Mouse (Mus musculus) CH12.LX (cell line): Measurements from ENCODE around the gene Tmem150c. TPM values are rescaled to one million over a fixed set of nuclear protein-coding genes. Genes with fewer than 3 reads are reported as not detected.

ENCODE experiments used
- DNase-seq: peaks from one replicate; pipeline ENCODE4 v3.0.0-alpha.2; 2013; ENCODE audit errors: extremely low read depth
- H3K27ac ChIP-seq: 2 replicates; pipeline ENCODE4 v1.5.1; 2012; ENCODE audit warnings: low read depth, mild to moderate bottlenecking, control low read depth, moderate library complexity; ENCODE audit not compliant: insufficient read depth
- H3K27me3 ChIP-seq: replicated peaks from 2 replicates; pipeline ENCODE3; 2012; ENCODE audit warnings: inconsistent platforms
- H3K36me3 ChIP-seq, 2 experiments: replicated peaks in 1 of 2; 2 replicates each; pipeline versions ENCODE3 to v1.6.1; 2012; ENCODE audit warnings: inconsistent platforms in 1 of 2, low read length in 1 of 2, mild to moderate bottlenecking in 1 of 2, mixed read lengths in 1 of 2, moderate library complexity in 1 of 2; ENCODE audit not compliant: control insufficient read depth in 1 of 2, insufficient read depth in 1 of 2
- H3K4me1 ChIP-seq, 2 experiments: 2 replicates each; pipeline ENCODE4 v1.6.1; 2012; ENCODE audit warnings: inconsistent platforms in 1 of 2, moderate library complexity in 1 of 2; ENCODE audit not compliant: insufficient read depth in 2 of 2, control insufficient read depth in 1 of 2
- H3K4me2 ChIP-seq: 2 replicates; pipeline ENCODE4 v1.6.1; 2012; ENCODE audit warnings: low read depth, mild to moderate bottlenecking, control low read depth; ENCODE audit not compliant: poor library complexity, insufficient read depth, severe bottlenecking
- H3K4me3 ChIP-seq, 3 experiments: fragments of 150-350 bp in 1 of 3; sonication (generic) in 1 of 3; replicated peaks in 1 of 3; 2 replicates each; pipeline versions ENCODE3 to v1.5.1; 2011 to 2012; ENCODE audit warnings: low read depth in 2 of 3, low read length in 2 of 3, mild to moderate bottlenecking in 2 of 3, moderate library complexity in 2 of 3, control low read depth in 1 of 3, improper control_type of control experiment in 1 of 3, inconsistent platforms in 1 of 3, mixed read lengths in 1 of 3; ENCODE audit not compliant: poor library complexity in 1 of 3
- H3K79me2 ChIP-seq: replicated peaks from 2 replicates; pipeline ENCODE4 v1.6.1; 2012; ENCODE audit warnings: mild to moderate bottlenecking, moderate library complexity; ENCODE audit not compliant: control insufficient read depth, poor library complexity, insufficient read depth, severe bottlenecking; ENCODE audit errors: extremely low read depth
- H3K9ac ChIP-seq: 2 replicates; pipeline ENCODE4 v1.6.1; 2012; ENCODE audit warnings: low read depth, mild to moderate bottlenecking, control low read depth, moderate library complexity; ENCODE audit not compliant: insufficient read depth
- H3K9me3 ChIP-seq: replicated peaks from 2 replicates; pipeline ENCODE3; 2012; ENCODE audit warnings: low read length, inconsistent platforms, mixed read lengths
- BHLHE40 ChIP-seq: IDR thresholded peaks from 2 replicates; pipeline ENCODE4 v1.6.1; 2011; ENCODE audit warnings: mild to moderate bottlenecking, low read depth, low read length, improper control_type of control experiment
- CHD1 ChIP-seq: IDR thresholded peaks from 2 replicates; pipeline ENCODE4 v1.6.1; 2012; ENCODE audit warnings: low read depth, low read length, improper control_type of control experiment, inconsistent platforms
- E2F4 ChIP-seq: IDR thresholded peaks from 2 replicates; pipeline ENCODE4 v1.6.1; 2011; ENCODE audit warnings: low read depth, low read length, improper control_type of control experiment; ENCODE audit not compliant: insufficient replicate concordance
- ETS1 ChIP-seq: conservative IDR thresholded peaks from 2 replicates; pipeline ENCODE4 v1.6.1; 2012; ENCODE audit warnings: low read depth, mild to moderate bottlenecking, inconsistent platforms, low read length, improper control_type of control experiment, moderate library complexity
- IRF4 ChIP-seq: IDR thresholded peaks from 2 replicates; pipeline ENCODE4 v1.6.1; 2014; ENCODE audit warnings: low read depth, mild to moderate bottlenecking, inconsistent platforms, low read length, improper control_type of control experiment
- JUN ChIP-seq: IDR thresholded peaks from 2 replicates; pipeline ENCODE4 v1.6.1; 2011; ENCODE audit warnings: low read depth, mild to moderate bottlenecking, low read length, improper control_type of control experiment, moderate library complexity; ENCODE audit not compliant: insufficient read depth
- MAFK ChIP-seq: IDR thresholded peaks from 2 replicates; pipeline ENCODE4 v1.6.1; 2011; ENCODE audit warnings: low read length, improper control_type of control experiment; ENCODE audit not compliant: insufficient replicate concordance
- MAZ ChIP-seq: IDR thresholded peaks from 2 replicates; pipeline ENCODE4 v1.6.1; 2012; ENCODE audit warnings: low read depth, mild to moderate bottlenecking, inconsistent platforms, low read length, improper control_type of control experiment, moderate library complexity
- MEF2A ChIP-seq: IDR thresholded peaks from 2 replicates; pipeline ENCODE4 v1.6.1; 2014; ENCODE audit warnings: low read depth, mild to moderate bottlenecking, inconsistent platforms, low read length, improper control_type of control experiment, borderline replicate concordance
- PAX5 ChIP-seq: IDR thresholded peaks from 2 replicates; pipeline ENCODE4 v1.6.1; 2012; ENCODE audit warnings: low read length, inconsistent platforms, mixed read lengths
- POLR2AphosphoS2 ChIP-seq: IDR thresholded peaks from 2 replicates; pipeline ENCODE4 v1.6.1; 2011; ENCODE audit warnings: low read depth, low read length, improper control_type of control experiment
- RAD21 ChIP-seq: IDR thresholded peaks from 2 replicates; pipeline ENCODE4 v1.6.1; 2011; ENCODE audit warnings: low read depth, mild to moderate bottlenecking, low read length, improper control_type of control experiment, moderate library complexity
- RCOR1 ChIP-seq: conservative IDR thresholded peaks from 2 replicates; pipeline ENCODE4 v1.6.1; 2012; ENCODE audit warnings: low read depth, mild to moderate bottlenecking, inconsistent platforms, low read length, improper control_type of control experiment
- SMC3 ChIP-seq: IDR thresholded peaks from 2 replicates; pipeline ENCODE4 v1.6.1; 2011; ENCODE audit warnings: low read depth, low read length, improper control_type of control experiment
- UBTF ChIP-seq: IDR thresholded peaks from 2 replicates; pipeline ENCODE4 v1.6.1; 2012; ENCODE audit warnings: low read depth, mild to moderate bottlenecking, inconsistent platforms, low read length, improper control_type of control experiment, moderate library complexity
- USF1 ChIP-seq: IDR thresholded peaks from 2 replicates; pipeline ENCODE4 v1.6.1; 2014; ENCODE audit warnings: low read depth, mild to moderate bottlenecking, inconsistent platforms, low read length, improper control_type of control experiment
- USF2 ChIP-seq: conservative IDR thresholded peaks from 2 replicates; pipeline ENCODE4 v1.6.1; 2011; ENCODE audit warnings: low read depth, low read length, improper control_type of control experiment
- ZC3H11A ChIP-seq: IDR thresholded peaks from 2 replicates; pipeline ENCODE4 v1.6.1; 2012; ENCODE audit warnings: low read depth, mild to moderate bottlenecking, inconsistent platforms, low read length, improper control_type of control experiment
- ZKSCAN1 ChIP-seq: IDR thresholded peaks from 2 replicates; pipeline ENCODE4 v1.6.1; 2012; ENCODE audit warnings: low read depth, inconsistent platforms, low read length, improper control_type of control experiment, borderline replicate concordance
- ZNF384 ChIP-seq: IDR thresholded peaks from 2 replicates; pipeline ENCODE4 v1.6.1; 2012; ENCODE audit warnings: low read depth, low read length, improper control_type of control experiment, inconsistent platforms
- dilution Hi-C: fragments of 300-500 bp; cut with MboI; formaldehyde crosslinking; loops from 2 replicates; pipeline ENCODE4 v1.14.3; 2020; ENCODE audit warnings: low sequenced_read_pairs; ENCODE audit not compliant: extremely low pct_unique_long_range_greater_than_20kb, extremely low pct_ligation_motif_present
- in situ Hi-C: fragments of 300-500 bp; cut with MboI; formaldehyde crosslinking; loops from 3 replicates; pipeline ENCODE4 v1.14.3; 2019; ENCODE audit warnings: low sequenced_read_pairs, low pct_ligation_motif_present, low pct_unique_long_range_greater_than_20kb, mixed read lengths
- polyA plus RNA-seq: library from polyadenylated mRNA; unstranded; fragments of >175 nt; gene quantifications from 2 replicates; pipeline ENCODE4 v1.2.1, GENCODE M21; 2012; ENCODE audit warnings: low read depth; ENCODE audit not compliant: insufficient read length
- total RNA-seq, 2 experiments: library from RNA; depleted of rRNA; stranded (reverse); fragments of 300-350 nt in 1 of 2; fragments of >200 nt in 1 of 2; gene quantifications; 2 replicates each; pipeline ENCODE4 v1.2.3; 2012 to 2014

Gene Tmem150c
- total and polyA plus RNA-seq, 3 experiments = not detected

GRCm38 (mm10) chr5:100042467-100042866, 117.1 kb downstream of the Tmem150c start:
- Histone ChIP-seq H3K27ac (no peak overlapping the region), H3K9ac (no peak overlapping the region), H3K79me2 (peaks cover 62% of the 10 kb centered on the region), H3K4me2 (no peak overlapping the region), H3K27me3 (no peaks in the 10 kb centered on the region), H3K4me1 (peaks cover 0 to 36% of the 10 kb centered on the region in 2 experiments; a peak in 2 of 4 replicates), H3K9me3 (no peaks in the 10 kb centered on the region), H3K4me3 (no peak overlapping the region), H3K36me3 (peaks cover 0 to 48% of the 10 kb centered on the region in 2 experiments)
- in situ Hi-C loops = no loop called here
- dilution Hi-C loops = no loop called here
- DNase-seq = no peak
- TF ChIP-seq USF2 = no peak
- no peak for TF ChIP-seq RCOR1

- in situ Hi-C loops (no loop called here), dilution Hi-C loops (no loop called here)
- DNase-seq = no peak
- peaks cover 6 to 46% of the 10 kb centered on the region in 2 experiments for H3K36me3 ChIP-seq
- H3K4me1 ChIP-seq = peaks cover 0 to 33% of the 10 kb centered on the region in 2 experiments; a peak in 2 of 4 replicates
- peak overlapping the region in 1 of 3 experiments; percentile 96 for H3K4me3 ChIP-seq
- H3K9me3 ChIP-seq = no peaks in the 10 kb centered on the region
- H3K9ac ChIP-seq = no peak overlapping the region; the same call in 1 of the 2 replicates
- TF ChIP-seq USF1 (no peak), IRF4 (no peak), ZKSCAN1 (no peak), UBTF (no peak), MEF2A (no peak), CHD1 (no peak), JUN (no peak), BHLHE40 (no peak), PAX5 (no peak), POLR2AphosphoS2 (no peak), ZNF384 (no peak), ZC3H11A (no peak), MAFK (no peak), MAZ (no peak), E2F4 (no peak), RAD21 (no peak), ETS1 (no peak), SMC3 (no peak)
- TF ChIP-seq, all 38 proteins: peak for 0
- Histone ChIP-seq H3K27ac (no peak overlapping the region), H3K4me2 (peak overlapping the region; percentile 6; the same call in 1 of the 2 replicates), H3K79me2 (peaks cover 67% of the 10 kb centered on the region), H3K27me3 (no peaks in the 10 kb centered on the region)
Observed at GRCm38 (mm10) chr5:100041272-100041671, 118.3 kb downstream of the Tmem150c start.
